Mouse (Mus musculus) heart, postnatal 0 days (tissue): ENCODE measurements at regions not wholly inside any gene's neighbourhood (a gene's known extent, or its start where the extent isn't known, plus 50 kb on each side); places are given as distances from the start of the nearest gene placed in this dataset.

Experiments used
- ATAC-seq: fragments of 200-750 bp; cut with Nextera tagmentation; 2 replicates; pipeline ENCODE4 v1.8.0; 2017; ENCODE audit warnings: low read depth, moderate number of reproducible peaks, moderate library complexity; ENCODE audit not compliant: insufficient read depth
- DNase-seq: peaks from one replicate; pipeline ENCODE4 v3.0.0-alpha.2; 2016; ENCODE audit warnings: low spot score
- H3K27ac ChIP-seq: fragments of 300-500 bp; sonication (generic); 2 replicates; pipeline ENCODE4 v1.5.1; 2014; ENCODE audit warnings: low read depth, mild to moderate bottlenecking
- H3K27me3 ChIP-seq: fragments of 300-500 bp; sonication (generic); 2 replicates; pipeline ENCODE4 v1.6.1; 2014; ENCODE audit warnings: low read length, mixed read lengths; ENCODE audit not compliant: control insufficient read depth, insufficient read depth
- H3K36me3 ChIP-seq: fragments of 300-500 bp; sonication (generic); replicated peaks from 2 replicates; pipeline ENCODE4 v1.6.1; 2014; ENCODE audit warnings: low read length, mixed read lengths; ENCODE audit not compliant: control insufficient read depth, insufficient read depth
- H3K4me1 ChIP-seq: fragments of 300-500 bp; sonication (generic); 2 replicates; pipeline ENCODE4 v1.6.1; 2014; ENCODE audit warnings: antibody characterized with exemption; ENCODE audit not compliant: control insufficient read depth, insufficient read depth
- H3K4me2 ChIP-seq: fragments of 300-500 bp; sonication (generic); 2 replicates; pipeline ENCODE4 v1.6.1; 2014; ENCODE audit warnings: low read depth, mild to moderate bottlenecking, low read length, moderate library complexity
- H3K4me3 ChIP-seq: fragments of 300-500 bp; sonication (generic); 2 replicates; pipeline ENCODE4 v1.5.1; 2014; ENCODE audit warnings: low read depth, low read length
- H3K9ac ChIP-seq: fragments of 300-500 bp; sonication (generic); replicated peaks from 2 replicates; pipeline ENCODE4 v1.6.1; 2014; ENCODE audit warnings: low read depth, low read length, mixed read lengths
- H3K9me3 ChIP-seq: fragments of 300-500 bp; sonication (generic); replicated peaks from 2 replicates; pipeline ENCODE4 v1.6.1; 2016; ENCODE audit warnings: low read length; ENCODE audit not compliant: control insufficient read depth
- CTCF ChIP-seq: IDR thresholded peaks from 2 replicates; pipeline ENCODE4 v1.5.1; 2016; ENCODE audit warnings: antibody characterized with exemption, control low read depth, low read depth
- EP300 ChIP-seq: IDR thresholded peaks from 2 replicates; pipeline ENCODE4 v1.6.1; 2016; ENCODE audit warnings: antibody characterized with exemption, low read depth
- WGBS: fragments of 180-500 bp; shearing (Covaris S2); extraction: QIAGEN DNeasy Blood & Tissue Kit; methylation state at CpG from one replicate; pipeline ENCODE4 v1.1.7; 2014; 5-methylcytosine and 5-hydroxymethylcytosine counted together

GRCm38 (mm10) chr16:47081896-47082295 is 583.6 kb upstream of the Nectin3 start:
- WGBS = 84% methylated on average over 4 of the region's 4 CpGs
- no peak for ATAC-seq
- no peak for DNase-seq

DNA sequence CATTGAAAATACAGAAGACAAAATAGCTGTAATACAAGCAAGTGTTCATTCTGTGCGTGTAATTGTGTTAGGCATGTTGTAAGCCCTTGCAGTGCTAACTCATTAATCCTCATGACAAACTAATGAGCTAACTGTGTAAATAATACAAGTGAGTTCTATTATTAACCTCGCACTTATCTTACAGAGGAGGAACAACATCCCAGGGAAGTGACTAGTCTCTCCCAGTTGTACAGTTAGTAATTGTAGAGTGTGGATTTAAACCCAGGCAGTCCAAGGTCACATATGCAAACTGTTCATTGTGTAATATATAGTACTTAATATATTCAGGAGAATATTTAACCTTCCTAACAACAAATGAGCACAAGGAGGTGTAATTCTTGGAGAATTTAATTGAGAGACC is 582.0 kb upstream of the Nectin3 start:
- no peak overlapping the region for H3K9ac ChIP-seq
- H3K4me2 ChIP-seq = no peak overlapping the region
- peak; percentile 49; the same call in 1 of the 2 replicates for ATAC-seq
- H3K36me3 ChIP-seq = no peaks in the 10 kb centered on the region
- H3K4me1 ChIP-seq = no peaks in the 10 kb centered on the region
- no peak overlapping the region for H3K27ac ChIP-seq
- 16% methylated on average over 2 of the region's 2 CpGs for WGBS
- H3K27me3 ChIP-seq = no peaks in the 10 kb centered on the region
- H3K9me3 ChIP-seq = no peaks in the 10 kb centered on the region
- TF ChIP-seq CTCF (no peak), EP300 (no peak)
- H3K4me3 ChIP-seq = no peak overlapping the region
- peak; percentile 39 for DNase-seq

More at GRCm38 (mm10) chr16:47081896-47082295, 583.6 kb upstream of the Nectin3 start:
- Histone ChIP-seq H3K4me3 (no peak overlapping the region), H3K9ac (no peak overlapping the region), H3K4me2 (no peak overlapping the region), H3K27ac (no peak overlapping the region), H3K27me3 (no peaks in the 10 kb centered on the region), H3K36me3 (no peaks in the 10 kb centered on the region), H3K4me1 (no peaks in the 10 kb centered on the region), H3K9me3 (no peaks in the 10 kb centered on the region)
- TF ChIP-seq CTCF (no peak), EP300 (no peak)

DNA sequence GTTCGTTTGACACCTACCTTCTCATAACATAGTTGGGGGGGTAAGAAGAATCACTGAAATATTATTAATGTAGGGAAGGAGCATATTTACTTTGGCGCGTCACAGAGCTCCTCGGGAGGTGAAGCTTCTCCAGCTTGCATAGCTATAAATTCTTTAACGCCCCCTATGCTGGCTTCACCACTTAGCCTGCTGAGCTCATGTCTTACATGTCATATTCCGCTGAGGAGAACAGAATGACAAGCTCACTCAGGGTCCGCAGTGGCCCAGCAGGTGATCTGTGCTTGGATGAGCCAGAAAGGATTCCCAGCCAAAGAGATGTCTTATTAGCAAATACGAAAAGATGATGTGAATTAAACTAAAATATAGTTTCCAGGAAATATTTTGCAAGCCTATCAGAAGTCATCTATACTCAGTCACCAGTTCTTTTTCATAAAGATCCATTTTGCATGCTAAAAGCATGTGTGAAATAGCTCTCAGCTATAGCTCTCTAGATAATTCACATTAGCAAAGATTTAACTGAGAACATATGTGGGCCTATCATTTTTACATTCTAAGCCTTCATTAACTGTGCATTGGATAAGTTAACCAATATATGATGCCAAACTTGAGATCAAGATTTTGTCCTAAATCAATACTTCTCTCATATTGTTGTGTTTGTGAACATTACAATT is 561.1 kb upstream of the Nectin3 start:
- Histone ChIP-seq H3K4me2 (no peak overlapping the region), H3K9me3 (no peaks in the 10 kb centered on the region), H3K9ac (no peak overlapping the region), H3K27ac (no peak overlapping the region), H3K4me3 (no peak overlapping the region), H3K36me3 (no peaks in the 10 kb centered on the region), H3K27me3 (no peaks in the 10 kb centered on the region), H3K4me1 (no peaks in the 10 kb centered on the region)
- TF ChIP-seq EP300 (no peak), CTCF (no peak)
- no peak for ATAC-seq
- DNase-seq = no peak
- 61% methylated on average over 8 of the region's 8 CpGs for WGBS

DNA sequence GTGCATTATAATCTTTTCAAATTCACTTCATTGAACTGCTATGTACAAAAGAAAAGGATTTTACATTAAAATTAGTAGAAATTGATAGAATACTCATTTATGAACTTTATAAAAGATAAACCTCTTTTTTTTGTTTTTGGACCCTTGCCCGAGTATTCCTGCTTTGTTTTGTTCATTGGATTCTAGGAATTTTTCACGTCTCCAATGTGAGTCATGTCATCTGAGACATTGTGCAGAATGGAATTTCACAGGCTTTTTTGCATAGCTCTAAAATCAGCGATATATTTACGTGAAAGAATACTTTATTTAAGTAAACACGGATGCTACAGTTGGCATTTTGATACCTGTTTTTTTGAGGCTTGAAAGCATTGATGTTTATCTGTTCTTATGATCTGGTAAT is 560.5 kb upstream of the Nectin3 start:
- no peak overlapping the region for H3K27ac ChIP-seq
- no peaks in the 10 kb centered on the region for H3K9me3 ChIP-seq
- no peak overlapping the region for H3K9ac ChIP-seq
- TF ChIP-seq EP300 = no peak
- TF ChIP-seq CTCF = no peak
- no peak overlapping the region for H3K4me3 ChIP-seq
- no peak for DNase-seq
- ATAC-seq = no peak
- H3K36me3 ChIP-seq = no peaks in the 10 kb centered on the region
- WGBS = 60% methylated on average over 5 of the region's 5 CpGs
- H3K4me1 ChIP-seq = no peaks in the 10 kb centered on the region
- H3K27me3 ChIP-seq = no peaks in the 10 kb centered on the region
- no peak overlapping the region for H3K4me2 ChIP-seq

- TF ChIP-seq CTCF = no peak
- TF ChIP-seq EP300 = no peak
- DNase-seq = no peak
- H3K9ac ChIP-seq = no peak overlapping the region
Measured at GRCm38 (mm10) chr16:47025971-47026370, 527.6 kb upstream of the Nectin3 start.

DNA sequence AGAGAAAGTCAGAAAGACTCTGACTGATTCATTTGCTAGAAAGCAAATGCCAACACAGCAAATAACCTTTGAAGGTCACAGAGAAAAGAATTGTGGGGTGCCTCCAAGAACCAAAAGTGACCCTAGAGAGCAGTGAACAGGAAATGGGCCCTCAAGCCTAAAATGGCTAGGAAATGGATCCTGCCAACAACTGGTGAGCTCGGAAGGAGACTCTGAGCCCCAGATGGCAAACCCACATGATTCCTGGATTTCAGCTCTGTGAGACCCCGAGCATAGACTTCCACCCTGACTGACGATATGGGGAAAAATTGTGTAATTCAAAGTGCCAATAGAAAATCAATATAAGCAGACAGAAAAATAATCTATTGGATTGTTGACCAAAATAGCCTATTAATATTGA is 519.2 kb upstream of the Nectin3 start:
- H3K4me1 ChIP-seq = no peaks in the 10 kb centered on the region
- TF ChIP-seq EP300 (no peak), CTCF (no peak)
- no peak overlapping the region for H3K4me3 ChIP-seq
- no peaks in the 10 kb centered on the region for H3K9me3 ChIP-seq
- no peak overlapping the region for H3K9ac ChIP-seq
- WGBS = 81% methylated on average over 3 of the region's 3 CpGs
- ATAC-seq = no peak
- no peak for DNase-seq
- no peak overlapping the region for H3K27ac ChIP-seq
- H3K4me2 ChIP-seq = no peak overlapping the region
- no peaks in the 10 kb centered on the region for H3K27me3 ChIP-seq
- no peaks in the 10 kb centered on the region for H3K36me3 ChIP-seq

More at GRCm38 (mm10) chr16:47025971-47026370, 527.6 kb upstream of the Nectin3 start:
- no peak for ATAC-seq
- no peaks in the 10 kb centered on the region for H3K4me1 ChIP-seq
- H3K4me3 ChIP-seq = no peak overlapping the region
- no peak overlapping the region for H3K27ac ChIP-seq
- no peaks in the 10 kb centered on the region for H3K36me3 ChIP-seq
- no peaks in the 10 kb centered on the region for H3K27me3 ChIP-seq
- no peak overlapping the region for H3K4me2 ChIP-seq
- H3K9me3 ChIP-seq = no peaks in the 10 kb centered on the region
